Mouse (Mus musculus) midbrain, embryonic 11.5 days (tissue): ENCODE measurements around the gene Serpina1c. TPM values are rescaled to one million over a fixed set of nuclear protein-coding genes. Genes with fewer than 3 reads are reported as not detected.
"Not testable (repeated sequence)": the region's sequence is repeated elsewhere in the genome, so short reads cannot be mapped to it uniquely, and the experiment has no call there.

Experiments used
- ATAC-seq: fragments of 200-750 bp; cut with Nextera tagmentation; 2 replicates; pipeline ENCODE4 v1.8.0; 2017; ENCODE audit warnings: moderate TSS enrichment, moderate library complexity; ENCODE audit not compliant: low FRiP score
- DNase-seq: peaks from one replicate; pipeline ENCODE4 v3.0.0; 2015; ENCODE audit warnings: low spot score; ENCODE audit errors: missing footprints
- H3K27ac ChIP-seq: fragments of 300-500 bp; sonication (generic); 2 replicates; pipeline ENCODE4 v1.5.1; 2014; ENCODE audit warnings: low read depth, low read length
- H3K27me3 ChIP-seq: fragments of 300-500 bp; sonication (generic); 2 replicates; pipeline ENCODE4 v1.6.1; 2014; ENCODE audit warnings: mild to moderate bottlenecking, low read length, moderate library complexity, mixed read lengths; ENCODE audit not compliant: control insufficient read depth, insufficient read depth
- H3K36me3 ChIP-seq: fragments of 300-500 bp; sonication (generic); 2 replicates; pipeline ENCODE4 v1.6.1; 2014; ENCODE audit warnings: mild to moderate bottlenecking, low read length, moderate library complexity, mixed read lengths; ENCODE audit not compliant: control insufficient read depth, insufficient read depth
- H3K4me1 ChIP-seq: fragments of 300-500 bp; sonication (generic); 2 replicates; pipeline ENCODE4 v1.6.1; 2014; ENCODE audit warnings: low read length; ENCODE audit not compliant: control insufficient read depth, insufficient read depth
- H3K4me2 ChIP-seq: fragments of 300-500 bp; sonication (generic); 2 replicates; pipeline ENCODE4 v1.6.1; 2014; ENCODE audit warnings: mild to moderate bottlenecking, moderate library complexity
- H3K4me3 ChIP-seq: fragments of 300-500 bp; sonication (generic); 2 replicates; pipeline ENCODE4 v1.5.1; 2014; ENCODE audit warnings: low read depth, low read length
- H3K9ac ChIP-seq: fragments of 300-500 bp; sonication (generic); 2 replicates; pipeline ENCODE4 v1.6.1; 2014; ENCODE audit warnings: low read length
- H3K9me3 ChIP-seq: fragments of 300-500 bp; sonication (generic); 2 replicates; pipeline ENCODE4 v1.6.1; 2016; ENCODE audit warnings: low read length; ENCODE audit not compliant: control insufficient read depth
- WGBS: fragments of 180-500 bp; shearing (Covaris S2); extraction: QIAGEN DNeasy Blood & Tissue Kit; methylation state at CpG from one replicate; pipeline ENCODE4 v1.1.7; 2014; 5-methylcytosine and 5-hydroxymethylcytosine counted together
- polyA plus RNA-seq: library from polyadenylated mRNA; unstranded; fragments of >200 nt; fragmentation: Nextera tagmentation; extraction: Ambion mirVana; gene quantifications from 2 replicates; pipeline ENCODE4 v1.2.1, GENCODE M21; 2014

Serpina1c gene
- polyA plus RNA-seq, 1 experiment from 2014 or later = not detected

GRCm38 (mm10) chr12:103860571-103860970, 44.1 kb downstream of the Serpina1c start:
- not testable (repeated sequence) for H3K27me3 ChIP-seq, ATAC-seq, H3K27ac ChIP-seq, H3K4me2 ChIP-seq, H3K9ac ChIP-seq, H3K36me3 ChIP-seq, H3K9me3 ChIP-seq, H3K4me3 ChIP-seq, DNase-seq, H3K4me1 ChIP-seq
- 92% methylated on average over 3 of the region's 4 CpGs for WGBS

- not testable (repeated sequence) for DNase-seq, H3K4me2 ChIP-seq, H3K27ac ChIP-seq, ATAC-seq, H3K36me3 ChIP-seq, H3K27me3 ChIP-seq, H3K9ac ChIP-seq, H3K4me3 ChIP-seq, H3K9me3 ChIP-seq, H3K4me1 ChIP-seq
- WGBS = 77% methylated on average over 3 of the region's 3 CpGs
These were observed 45.1 kb downstream of the Serpina1c start for GRCm38 (mm10) chr12:103859584-103859983.

DNA sequence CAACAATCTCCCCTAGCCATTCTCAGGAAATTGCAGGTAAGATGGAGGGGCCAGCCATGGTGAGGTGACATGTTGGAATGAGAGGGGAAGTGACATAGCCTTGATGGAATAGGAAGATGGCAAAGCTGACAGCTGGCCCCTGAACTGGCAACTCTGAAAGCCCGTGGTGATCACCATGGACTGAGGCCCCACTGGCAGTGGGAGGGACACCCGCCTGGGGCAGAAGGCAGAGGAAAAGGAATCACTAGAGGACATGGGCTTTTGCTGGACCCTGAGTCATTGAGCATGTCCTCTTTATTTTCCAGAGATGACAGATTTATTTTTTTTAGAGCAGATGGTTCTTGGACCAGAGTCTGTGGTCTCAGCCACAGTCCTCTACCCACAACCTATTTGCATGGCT, 51.7 kb downstream of the Serpina1c start:
- ATAC-seq, H3K9me3 ChIP-seq, H3K27ac ChIP-seq, H3K27me3 ChIP-seq, H3K4me3 ChIP-seq, H3K36me3 ChIP-seq, H3K9ac ChIP-seq, H3K4me1 ChIP-seq, DNase-seq, H3K4me2 ChIP-seq: not testable (repeated sequence)
- WGBS = 80% methylated on average over 2 of the region's 2 CpGs

Other genes with a start within 250 kb of the Serpina1c start
- gene Serpina6, start 247.7 kb downstream of the Serpina1c start, polyA plus RNA-seq = not detected in 2 replicates
- gene Serpina16, start 228.7 kb downstream of the Serpina1c start, polyA plus RNA-seq = not detected in 2 replicates
- gene Serpina1f, start 209.4 kb downstream of the Serpina1c start, polyA plus RNA-seq = not detected in 2 replicates
- not detected in 2 replicates for gene Serpina1d, start 131.3 kb downstream of the Serpina1c start, polyA plus RNA-seq
- not detected in 2 replicates for gene Serpina1b, start 74.5 kb downstream of the Serpina1c start, polyA plus RNA-seq
- gene Serpina1a, start 41.3 kb downstream of the Serpina1c start, polyA plus RNA-seq = not detected in 2 replicates
- gene Serpina1e, start 54.1 kb upstream of the Serpina1c start, polyA plus RNA-seq = not detected in 2 replicates
- gene Serpina11, start 85.1 kb upstream of the Serpina1c start, polyA plus RNA-seq = not detected in 2 replicates
- gene Serpina9, start 108.9 kb upstream of the Serpina1c start, polyA plus RNA-seq = not detected in 2 replicates
- not detected in 2 replicates for gene Serpina12, start 139.6 kb upstream of the Serpina1c start, polyA plus RNA-seq
- gene Serpina5, start 196.2 kb upstream of the Serpina1c start, polyA plus RNA-seq = not detected in 2 replicates
- not detected in 2 replicates for gene Serpina3a, start 207.8 kb upstream of the Serpina1c start, polyA plus RNA-seq
- not detected in 2 replicates for gene Serpina3b, start 223.1 kb upstream of the Serpina1c start, polyA plus RNA-seq
- gene Serpina3c, start 249.0 kb upstream of the Serpina1c start, polyA plus RNA-seq = not detected in 2 replicates